Mouse (Mus musculus): ENCODE results near the gene Tmem211.

- TF ChIP-seq EP300 (IDR thresholded peaks at IDR 0.05; ENCODE audit: low read depth) = no peak
- no peak for TF ChIP-seq CTCF (IDR thresholded peaks at IDR 0.05; ENCODE audit: low read depth)
These were observed 41.5 kb downstream of the Tmem211 start for GRCm38 (mm10) chr5:113268246-113268645.

Data from heart, postnatal 0 days (tissue).